7 mouse cellular contexts compared by ENCODE assay signal in the genomic region with DNA sequence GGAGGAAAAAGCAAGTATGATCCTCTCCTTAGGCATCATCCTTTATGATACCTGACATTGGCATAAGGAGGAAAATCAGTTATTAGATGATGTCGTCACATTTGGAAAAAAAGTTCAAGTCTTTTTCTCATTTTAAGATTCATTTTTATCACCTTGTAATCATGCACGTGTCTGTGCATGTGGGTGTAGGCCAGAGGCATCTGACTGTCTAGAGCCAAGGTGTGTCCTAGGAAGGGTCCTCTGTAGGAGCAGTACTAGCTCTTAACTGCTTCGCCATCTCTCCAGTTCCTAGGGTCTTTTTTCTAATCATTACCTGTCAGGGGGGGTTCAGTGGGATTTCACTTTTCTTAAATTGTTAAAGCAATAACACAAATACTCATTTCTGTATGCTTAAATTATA. TPM values are rescaled to one million over a fixed set of nuclear protein-coding genes. Genes with fewer than 3 reads are reported as not detected.
A peak's percentile ranks its signal among the peaks of the same experiment; 100 is the strongest.
DNase-seq lines count a peak whose midpoint lies in the region; ATAC-seq and TF ChIP-seq lines count a peak whose summit lies in the region.

No protein-coding gene starts in this region.

- no peak for DNase-seq in kidney, postnatal 0 days (ENCODE audit: low spot score)
- no peak for DNase-seq in kidney, postnatal 4 days
- no peak for DNase-seq in adrenal gland, postnatal 4 days (ENCODE audit: low spot score in 2 of 2)
- DNase-seq in left cerebral cortex, postnatal 10 days (ENCODE audit: extremely low spot score in 1 of 2, low spot score in 2 of 2): no peak

- no peak overlapping the region for H3K27ac ChIP-seq in kidney, postnatal 0 days
- H3K27ac ChIP-seq in embryonic facial prominence, embryonic 13.5 days: peak overlapping the region; percentile 55; the same call in 1 of the 2 replicates
- no peak overlapping the region for H3K27ac ChIP-seq in intestine, embryonic 16.5 days (ENCODE audit: low read length)
- peak overlapping the region; percentile 46 for H3K27ac ChIP-seq in neural tube, embryonic 13.5 days (replicated peaks)

- WGBS in kidney, postnatal 0 days: 42% methylated on average over 3 of the region's 3 CpGs
- 36% methylated on average over 3 of the region's 3 CpGs for WGBS in embryonic facial prominence, embryonic 13.5 days
- WGBS in intestine, embryonic 16.5 days: 42% methylated on average over 3 of the region's 3 CpGs
- 42% methylated on average over 3 of the region's 3 CpGs for WGBS in neural tube, embryonic 13.5 days

- H3K36me3 ChIP-seq in kidney, postnatal 0 days (ENCODE audit: insufficient read depth, low read length): no peaks in the 10 kb centered on the region
- H3K36me3 ChIP-seq in embryonic facial prominence, embryonic 13.5 days: no peaks in the 10 kb centered on the region
- H3K36me3 ChIP-seq in intestine, embryonic 16.5 days (ENCODE audit: control insufficient read depth, insufficient read depth, low read length): no peaks in the 10 kb centered on the region
- no peaks in the 10 kb centered on the region for H3K36me3 ChIP-seq in neural tube, embryonic 13.5 days

- H3K4me3 ChIP-seq in kidney, postnatal 0 days (replicated peaks; ENCODE audit: low read depth, low read length): peak overlapping the region; percentile 43; the same call in 1 of the 2 replicates
- peak overlapping the region; percentile 44 for H3K4me3 ChIP-seq in embryonic facial prominence, embryonic 13.5 days
- H3K4me3 ChIP-seq in intestine, embryonic 16.5 days (ENCODE audit: low read length): peak overlapping the region; percentile 16; the same call in 1 of the 2 replicates
- H3K4me3 ChIP-seq in neural tube, embryonic 13.5 days: peak overlapping the region; percentile 43

- H3K9me3 ChIP-seq in kidney, postnatal 0 days (replicated peaks; ENCODE audit: low read length): no peaks in the 10 kb centered on the region
- H3K9me3 ChIP-seq in embryonic facial prominence, embryonic 13.5 days: no peaks in the 10 kb centered on the region
- no peaks in the 10 kb centered on the region for H3K9me3 ChIP-seq in intestine, embryonic 16.5 days (ENCODE audit: control insufficient read depth, low read length)
- H3K9me3 ChIP-seq in neural tube, embryonic 13.5 days: no peaks in the 10 kb centered on the region

- intact Hi-C loops in left cerebral cortex, postnatal 10 days (cut with DNase I): no loop called here

- ATAC-seq in kidney, postnatal 0 days (replicated peaks; ENCODE audit: low FRiP score, low read depth): no peak
- ATAC-seq in embryonic facial prominence, embryonic 13.5 days (ENCODE audit: insufficient number of reproducible peaks, insufficient read depth, low FRiP score, low TSS enrichment, low read depth): no peak
- ATAC-seq in intestine, embryonic 16.5 days: no peak
- ATAC-seq in neural tube, embryonic 13.5 days (ENCODE audit: low read depth): peak; percentile 70; the same call in 1 of the 2 replicates

- H3K4me1 ChIP-seq in kidney, postnatal 0 days (replicated peaks; ENCODE audit: insufficient read depth, low read length): no peaks in the 10 kb centered on the region
- no peaks in the 10 kb centered on the region for H3K4me1 ChIP-seq in embryonic facial prominence, embryonic 13.5 days
- no peaks in the 10 kb centered on the region for H3K4me1 ChIP-seq in intestine, embryonic 16.5 days (ENCODE audit: control insufficient read depth, insufficient read depth, low read length)
- H3K4me1 ChIP-seq in neural tube, embryonic 13.5 days (replicated peaks): peaks cover 7% of the 10 kb centered on the region

- peak overlapping the region; percentile 37 for H3K4me2 ChIP-seq in kidney, postnatal 0 days (ENCODE audit: low read length)
- H3K4me2 ChIP-seq in embryonic facial prominence, embryonic 13.5 days: peak overlapping the region; percentile 49
- H3K4me2 ChIP-seq in intestine, embryonic 16.5 days (ENCODE audit: low read depth, low read length): peak overlapping the region; percentile 42
- peak overlapping the region; percentile 54 for H3K4me2 ChIP-seq in neural tube, embryonic 13.5 days

- no peaks in the 10 kb centered on the region for H3K27me3 ChIP-seq in kidney, postnatal 0 days (ENCODE audit: insufficient read depth, low read length)
- no peaks in the 10 kb centered on the region for H3K27me3 ChIP-seq in embryonic facial prominence, embryonic 13.5 days
- H3K27me3 ChIP-seq in intestine, embryonic 16.5 days (replicated peaks; ENCODE audit: control insufficient read depth, insufficient read depth, low read length): no peaks in the 10 kb centered on the region
- H3K27me3 ChIP-seq in neural tube, embryonic 13.5 days: no peaks in the 10 kb centered on the region

- no peak for TF ChIP-seq CTCF in kidney, postnatal 0 days (IDR thresholded peaks at IDR 0.05; ENCODE audit: low read depth)

- no peak overlapping the region for H3K9ac ChIP-seq in kidney, postnatal 0 days (ENCODE audit: low read depth, low read length)
- no peak overlapping the region for H3K9ac ChIP-seq in embryonic facial prominence, embryonic 13.5 days
- H3K9ac ChIP-seq in intestine, embryonic 16.5 days (ENCODE audit: low read depth, low read length): no peak overlapping the region
- peak overlapping the region; percentile 56 for H3K9ac ChIP-seq in neural tube, embryonic 13.5 days

RNA-seq across cellular contexts. Expression of a gene that starts 0.8 kb away (rescaled TPM):
- 35.9 and 39.0 TPM in 2 replicates for polyA plus RNA-seq in kidney, postnatal 0 days (2015; fragmentation: Nextera tagmentation; extraction: Ambion mirVana)
- 45.6 and 45.9 TPM in 2 replicates for polyA plus RNA-seq in embryonic facial prominence, embryonic 13.5 days (2015; fragmentation: Nextera tagmentation; extraction: Ambion mirVana)
- 23.2 and 25.8 TPM in 2 replicates for polyA plus RNA-seq in intestine, embryonic 16.5 days (2015; fragmentation: Nextera tagmentation; extraction: Ambion mirVana)
- 68.8 and 76.4 TPM in 2 replicates for polyA plus RNA-seq in neural tube, embryonic 13.5 days (2015; fragmentation: Nextera tagmentation; extraction: Ambion mirVana)
- 10 to 100 TPM; 22.3 to 23.6 TPM for total RNA-seq in adrenal gland, postnatal 4 days (2021)
- 10 to 100 TPM; 53.1 to 55.1 TPM for total RNA-seq in left cerebral cortex, postnatal 10 days (2021)

Comparison
In these comparisons a context has a peak if more than half of its experiments do, and no peak if none do; other contexts are left out.
1. H3K27ac ChIP-seq: peak in embryonic facial prominence, embryonic 13.5 days (single experiment) and neural tube, embryonic 13.5 days (single experiment); none in kidney, postnatal 0 days (single experiment) and intestine, embryonic 16.5 days (single experiment).
2. Peak in every context shown above with its lines, with median percentiles within 50 percentile points of each other: H3K4me2 ChIP-seq and H3K4me3 ChIP-seq.